Mouse (Mus musculus) hindbrain, embryonic 16.5 days (tissue): ENCODE results near the gene Mnt. TPM values are rescaled to one million over a fixed set of nuclear protein-coding genes. Genes with fewer than 3 reads are reported as not detected.

Experiments used
- ATAC-seq: fragments of 200-750 bp; cut with Nextera tagmentation; 2 replicates; pipeline ENCODE4 v1.8.0; 2017; ENCODE audit warnings: moderate TSS enrichment, moderate library complexity
- H3K27ac ChIP-seq: fragments of 300-500 bp; sonication (generic); 2 replicates; pipeline ENCODE4 v1.5.1; 2014; ENCODE audit warnings: low read depth, mild to moderate bottlenecking, control low read depth, low read length, moderate library complexity
- H3K27me3 ChIP-seq: fragments of 300-500 bp; sonication (generic); replicated peaks from 2 replicates; pipeline ENCODE4 v1.6.1; 2014; ENCODE audit warnings: low read length; ENCODE audit not compliant: control insufficient read depth, insufficient read depth
- H3K36me3 ChIP-seq: fragments of 300-500 bp; sonication (generic); 2 replicates; pipeline ENCODE4 v1.6.1; 2014; ENCODE audit warnings: mild to moderate bottlenecking, low read length, moderate library complexity, mixed read lengths; ENCODE audit not compliant: control insufficient read depth, insufficient read depth
- H3K4me1 ChIP-seq: fragments of 300-500 bp; sonication (generic); 2 replicates; pipeline ENCODE4 v1.6.1; 2014; ENCODE audit warnings: low read depth, low read length; ENCODE audit not compliant: control insufficient read depth, insufficient read depth
- H3K4me2 ChIP-seq: fragments of 300-500 bp; sonication (generic); 2 replicates; pipeline ENCODE4 v1.6.1; 2014; ENCODE audit warnings: mild to moderate bottlenecking, low read length, control low read depth, moderate library complexity
- H3K4me3 ChIP-seq: fragments of 300-500 bp; sonication (generic); 2 replicates; pipeline ENCODE4 v1.5.1; 2014; ENCODE audit warnings: mild to moderate bottlenecking, low read length, control low read depth, moderate library complexity
- H3K9ac ChIP-seq: fragments of 300-500 bp; sonication (generic); 2 replicates; pipeline ENCODE4 v1.6.1; 2014; ENCODE audit warnings: low read depth, mild to moderate bottlenecking, control low read depth, low read length, moderate library complexity
- H3K9me3 ChIP-seq: fragments of 300-500 bp; sonication (generic); 2 replicates; pipeline ENCODE4 v1.6.1; 2014; ENCODE audit warnings: mild to moderate bottlenecking, low read length, moderate library complexity; ENCODE audit not compliant: control insufficient read depth
- WGBS: fragments of 180-500 bp; shearing (Covaris S2); extraction: QIAGEN DNeasy Blood & Tissue Kit; methylation state at CpG from one replicate; pipeline ENCODE4 v1.1.7; 2014; 5-methylcytosine and 5-hydroxymethylcytosine counted together
- polyA plus RNA-seq: library from polyadenylated mRNA; unstranded; fragments of >200 nt; fragmentation: Nextera tagmentation; extraction: Ambion mirVana; gene quantifications from 2 replicates; pipeline ENCODE4 v1.2.1, GENCODE M21; 2015

Gene Mnt
- polyA plus RNA-seq, 1 experiment from 2014 or later: 7.3 TPM

- Histone ChIP-seq H3K27me3 (no peaks in the 10 kb centered on the region), H3K9ac (no peak overlapping the region)
Measured at GRCm38 (mm10) chr11:74863471-74863870, 32.8 kb downstream of the Mnt start.

GRCm38 (mm10) chr11:74864421-74864820 lies 33.7 kb downstream of the Mnt start:
- peaks cover 2% of the 10 kb centered on the region; the same call in 1 of the 2 replicates for H3K4me1 ChIP-seq
- H3K9ac ChIP-seq: no peak overlapping the region
- H3K27ac ChIP-seq: no peak overlapping the region
- no peaks in the 10 kb centered on the region for H3K27me3 ChIP-seq
- 92% methylated on average over 9 of the region's 9 CpGs for WGBS
- H3K9me3 ChIP-seq: no peaks in the 10 kb centered on the region
- H3K36me3 ChIP-seq: peaks cover 11% of the 10 kb centered on the region; the same call in 1 of the 2 replicates
- H3K4me2 ChIP-seq: no peak overlapping the region
- no peak overlapping the region for H3K4me3 ChIP-seq
- ATAC-seq: no peak

More at GRCm38 (mm10) chr11:74863471-74863870, 32.8 kb downstream of the Mnt start:
- 33% methylated on average over 11 of the region's 11 CpGs for WGBS
- no peak overlapping the region for H3K27ac ChIP-seq
- H3K4me1 ChIP-seq: no peaks in the 10 kb centered on the region
- H3K9me3 ChIP-seq: no peaks in the 10 kb centered on the region
- no peak overlapping the region for H3K4me2 ChIP-seq
- ATAC-seq: no peak
- H3K36me3 ChIP-seq: peaks cover 13% of the 10 kb centered on the region; the same call in 1 of the 2 replicates
- no peak overlapping the region for H3K4me3 ChIP-seq

- Histone ChIP-seq H3K4me2 (no peak overlapping the region), H3K9ac (no peak overlapping the region), H3K36me3 (peaks cover 11% of the 10 kb centered on the region; the same call in 1 of the 2 replicates), H3K9me3 (no peaks in the 10 kb centered on the region), H3K27ac (no peak overlapping the region), H3K27me3 (no peaks in the 10 kb centered on the region), H3K4me1 (peaks cover 2% of the 10 kb centered on the region; the same call in 1 of the 2 replicates), H3K4me3 (no peak overlapping the region)
- 87% methylated on average over 9 of the region's 9 CpGs for WGBS
- ATAC-seq: no peak
Measured at GRCm38 (mm10) chr11:74865252-74865651, 34.5 kb downstream of the Mnt start.

GRCm38 (mm10) chr11:74866640-74867039 lies 35.9 kb downstream of the Mnt start:
- peaks cover 11% of the 10 kb centered on the region; the same call in 1 of the 2 replicates for H3K36me3 ChIP-seq
- no peak overlapping the region for H3K27ac ChIP-seq
- WGBS: 82% methylated on average over 4 of the region's 4 CpGs

GRCm38 (mm10) chr11:74867181-74867580 lies 36.5 kb downstream of the Mnt start:
- H3K9me3 ChIP-seq: no peaks in the 10 kb centered on the region
- WGBS: 68% methylated on average over 2 of the region's 2 CpGs
- H3K27ac ChIP-seq: no peak overlapping the region
- no peak overlapping the region for H3K9ac ChIP-seq
- no peaks in the 10 kb centered on the region for H3K27me3 ChIP-seq
- peaks cover 11% of the 10 kb centered on the region for H3K4me1 ChIP-seq
- no peak overlapping the region for H3K4me3 ChIP-seq
- ATAC-seq: peak; percentile 40; the same call in 1 of the 2 replicates
- H3K36me3 ChIP-seq: peaks cover 11% of the 10 kb centered on the region; the same call in 1 of the 2 replicates
- H3K4me2 ChIP-seq: no peak overlapping the region

More at GRCm38 (mm10) chr11:74866640-74867039, 35.9 kb downstream of the Mnt start:
- no peaks in the 10 kb centered on the region for H3K27me3 ChIP-seq
- peaks cover 11% of the 10 kb centered on the region for H3K4me1 ChIP-seq
- H3K4me2 ChIP-seq: no peak overlapping the region
- H3K9me3 ChIP-seq: no peaks in the 10 kb centered on the region
- peak; percentile 58 for ATAC-seq
- H3K9ac ChIP-seq: no peak overlapping the region
- no peak overlapping the region for H3K4me3 ChIP-seq

GRCm38 (mm10) chr11:74868046-74868760 lies 37.5 kb downstream of the Mnt start:
- Histone ChIP-seq H3K9me3 (no peaks in the 10 kb centered on the region), H3K27ac (no peak overlapping the region), H3K9ac (no peak overlapping the region), H3K4me2 (no peak overlapping the region), H3K4me1 (peaks cover 11% of the 10 kb centered on the region), H3K4me3 (no peak overlapping the region), H3K36me3 (peaks cover 11% of the 10 kb centered on the region; the same call in 1 of the 2 replicates), H3K27me3 (no peaks in the 10 kb centered on the region)
- ATAC-seq: no peak
- WGBS: 90% methylated on average over 13 of the region's 13 CpGs

- no peak overlapping the region for H3K4me2 ChIP-seq
- H3K4me3 ChIP-seq: no peak overlapping the region
- WGBS: 58% methylated on average over 6 of the region's 6 CpGs
- peaks cover 11% of the 10 kb centered on the region for H3K4me1 ChIP-seq
- peaks cover 11% of the 10 kb centered on the region; the same call in 1 of the 2 replicates for H3K36me3 ChIP-seq
- H3K9me3 ChIP-seq: no peaks in the 10 kb centered on the region
- peak overlapping the region; percentile 66 for H3K27ac ChIP-seq
- H3K9ac ChIP-seq: 0 out of 2 replicates have a peak overlapping the region, but pooled peaks have one; percentile 1
- ATAC-seq: no peak
- H3K27me3 ChIP-seq: no peaks in the 10 kb centered on the region
Measured at GRCm38 (mm10) chr11:74869603-74870002, 38.9 kb downstream of the Mnt start.

GRCm38 (mm10) chr11:74870544-74870943 lies 39.8 kb downstream of the Mnt start:
- Histone ChIP-seq H3K9me3 (no peaks in the 10 kb centered on the region), H3K4me2 (no peak overlapping the region), H3K36me3 (peaks cover 4% of the 10 kb centered on the region), H3K4me1 (peaks cover 11% of the 10 kb centered on the region), H3K4me3 (no peak overlapping the region), H3K27me3 (no peaks in the 10 kb centered on the region), H3K9ac (no peak overlapping the region), H3K27ac (peak overlapping the region; percentile 36; the same call in 1 of the 2 replicates)
- WGBS: 69% methylated on average over 4 of the region's 4 CpGs
- ATAC-seq: no peak

GRCm38 (mm10) chr11:74870991-74871622 lies 40.4 kb downstream of the Mnt start:
- ATAC-seq: no peak
- Histone ChIP-seq H3K9ac (no peak overlapping the region), H3K9me3 (no peaks in the 10 kb centered on the region), H3K4me2 (peak overlapping the region; percentile 8; the same call in 1 of the 2 replicates), H3K36me3 (peaks cover 4% of the 10 kb centered on the region), H3K4me3 (no peak overlapping the region), H3K4me1 (peaks cover 13% of the 10 kb centered on the region), H3K27me3 (no peaks in the 10 kb centered on the region), H3K27ac (peak overlapping the region; percentile 57)
- 11% methylated on average over 12 of the region's 12 CpGs for WGBS
